Mouse (Mus musculus): ENCODE measurements around the gene Nfat5. TPM values are rescaled to one million over a fixed set of nuclear protein-coding genes. Genes with fewer than 3 reads are reported as not detected.

Gene Nfat5
- 89.5 and 113 TPM in 2 replicates for total RNA-seq (2023)

GRCm38 (mm10) chr8:107292928-107293601, at the start of gene Nfat5:
Gene Nfat5, plus strand, starts transcription at chr8:107293470.

GRCm38 (mm10) chr8:107403038-107403781, 109.9 kb downstream of the Nfat5 start, which contains the start of gene Nqo1:
Gene Nqo1, minus strand, starts transcription at chr8:107403206.

GRCm38 (mm10) chr8:107424597-107425229, 131.4 kb downstream of the Nfat5 start, which contains the start of gene Nob1:
Gene Nob1, minus strand, starts transcription at chr8:107425051.

Other genes starting within 250 kb of the Nfat5 start
- 2.4 and 3.7 TPM in 2 replicates for gene Pdf, start 244.9 kb upstream of the Nfat5 start, total RNA-seq (2023)
- 14.4 and 21.1 TPM in 2 replicates for gene Cog8, start 236.8 kb upstream of the Nfat5 start, total RNA-seq (2023)
- gene Nip7, start 236.6 kb upstream of the Nfat5 start, total RNA-seq (2023) = 19.1 and 24.6 TPM in 2 replicates
- gene Tmed6, start 227.8 kb upstream of the Nfat5 start, total RNA-seq (2023) = not detected in 2 replicates
- 11.5 and 12.7 TPM in 2 replicates for gene Terf2, start 196.9 kb upstream of the Nfat5 start, total RNA-seq (2023)
- 15.6 and 18.6 TPM in 2 replicates for gene Cyb5b, start 142.8 kb upstream of the Nfat5 start, total RNA-seq (2023)
- 1.4 and 2.6 TPM in 2 replicates for gene Nqo1, start 109.7 kb downstream of the Nfat5 start, total RNA-seq (2023)
- 13.5 and 14.4 TPM in 2 replicates for gene Nob1, start 131.6 kb downstream of the Nfat5 start, total RNA-seq (2023)
- gene Wwp2, start 142.9 kb downstream of the Nfat5 start, total RNA-seq (2023) = 134 and 171 TPM in 2 replicates

Data from neutrophil, adult 65 days (primary cell).